Mouse (Mus musculus) neutrophil, adult 59 days (primary cell): ENCODE results near the gene Gm6176. TPM values are rescaled to one million over a fixed set of nuclear protein-coding genes. Genes with fewer than 3 reads are reported as not detected.

Experiments
- total RNA-seq, 2 experiments: library from RNA; stranded (reverse); gene quantifications; 1 replicate in 1 of 2; 2 replicates in 1 of 2; pipeline ENCODE4 v1.2.4; 2023

Gm6176 gene
- not detected for total RNA-seq

DNA sequence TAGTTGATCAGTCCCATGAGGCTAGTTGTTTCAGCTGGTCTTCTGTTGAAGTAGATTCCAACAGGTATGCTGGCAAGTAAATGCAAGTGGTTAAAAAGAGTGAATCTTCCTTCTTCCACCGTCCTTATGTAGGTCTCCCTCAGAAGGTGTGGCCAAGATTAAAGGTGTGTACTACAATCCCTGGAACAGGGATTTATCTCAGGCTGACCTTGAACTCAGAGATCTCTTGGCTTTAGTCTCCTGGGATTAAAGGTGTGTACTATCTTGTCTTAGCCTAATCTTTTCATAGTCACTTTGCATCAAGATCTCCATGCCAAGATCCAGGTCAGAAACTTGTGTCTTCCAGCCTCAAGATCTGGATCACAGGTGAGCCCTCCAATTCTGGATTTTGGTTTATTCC is at the start of gene Gm6176:
Gm6176 (minus strand) TSS at position 101 of the 400 bp plus-strand sequence.

DNA sequence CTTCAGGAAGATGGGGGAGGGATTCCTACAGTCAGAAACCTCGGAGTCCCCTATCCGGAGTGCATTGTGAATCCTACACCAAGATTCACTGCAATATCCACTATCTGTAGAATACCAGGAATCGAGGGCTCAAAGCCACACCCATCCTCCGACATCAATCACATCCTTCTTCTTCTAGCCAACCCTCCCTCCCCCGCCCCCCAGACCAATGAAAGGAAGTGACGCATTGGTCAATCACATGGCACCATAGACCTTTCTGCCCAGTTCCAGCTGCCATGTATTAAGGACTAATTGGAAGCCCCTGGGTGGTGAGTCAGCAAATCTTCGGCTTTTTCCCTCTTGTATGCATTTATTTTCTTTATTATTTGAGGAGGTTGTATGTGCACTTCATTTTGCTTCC is 12.7 kb upstream of the Gm6176 start, which contains the start of gene Vmn1r139:
Vmn1r139 (plus strand) TSS at position 301 of the 400 bp plus-strand sequence.

GRCm38 (mm10) chr7:22028797-22029196 is 27.3 kb downstream of the Gm6176 start, which contains the start of gene Vmn1r138:
TSS of gene Vmn1r138 (minus strand) at chr7:22028897.

Other genes with a start within 250 kb of the Gm6176 start
- not detected for gene Vmn1r135, start 224.0 kb downstream of the Gm6176 start, total RNA-seq
- not detected for gene Gm5725, start 212.0 kb downstream of the Gm6176 start, total RNA-seq
- not detected for gene Gm5891, start 135.0 kb downstream of the Gm6176 start, total RNA-seq
- gene Vmn1r137, start 61.7 kb downstream of the Gm6176 start, total RNA-seq = not detected
- not detected for gene Vmn1r138, start 27.4 kb downstream of the Gm6176 start, total RNA-seq
- gene Vmn1r139, start 12.8 kb upstream of the Gm6176 start, total RNA-seq = not detected
- gene Gm16451, start 61.9 kb upstream of the Gm6176 start, total RNA-seq = not detected
- gene Gm10666, start 78.4 kb upstream of the Gm6176 start, total RNA-seq = not detected
- not detected for gene Vmn1r142, start 107.7 kb upstream of the Gm6176 start, total RNA-seq
- not detected for gene Vmn1r143, start 133.1 kb upstream of the Gm6176 start, total RNA-seq
- not detected for gene Gm8653, start 145.0 kb upstream of the Gm6176 start, total RNA-seq
- gene Gm8453, start 173.2 kb upstream of the Gm6176 start, total RNA-seq = not detected